Mouse (Mus musculus) megakaryocyte, adult 5-6 weeks (primary cell): Measurements from ENCODE around the gene Oat. TPM values are rescaled to one million over a fixed set of nuclear protein-coding genes. Genes with fewer than 3 reads are reported as not detected.
A peak's percentile ranks its signal among the peaks of the same experiment; 100 is the strongest.

Experiments
- ATAC-seq: 2 replicates; pipeline ENCODE4 v1.8.0; 2016; ENCODE audit warnings: mild to moderate bottlenecking, inconsistent platforms; ENCODE audit not compliant: poor library complexity, severe bottlenecking
- total RNA-seq, 2 experiments: library from RNA; stranded (forward) in 1 of 2; stranded (reverse) in 1 of 2; fragments of 153-499, 151-499 nt in 1 of 2; fragments of 221-1000, 200-1000 nt in 1 of 2; gene quantifications; 2 replicates each; pipeline versions ENCODE4 v1.2.3 to v1.2.4; 2015 to 2017

The Oat gene
- total RNA-seq, 2 experiments from 2014 or later = 62.0 to 66.0 TPM

DNA sequence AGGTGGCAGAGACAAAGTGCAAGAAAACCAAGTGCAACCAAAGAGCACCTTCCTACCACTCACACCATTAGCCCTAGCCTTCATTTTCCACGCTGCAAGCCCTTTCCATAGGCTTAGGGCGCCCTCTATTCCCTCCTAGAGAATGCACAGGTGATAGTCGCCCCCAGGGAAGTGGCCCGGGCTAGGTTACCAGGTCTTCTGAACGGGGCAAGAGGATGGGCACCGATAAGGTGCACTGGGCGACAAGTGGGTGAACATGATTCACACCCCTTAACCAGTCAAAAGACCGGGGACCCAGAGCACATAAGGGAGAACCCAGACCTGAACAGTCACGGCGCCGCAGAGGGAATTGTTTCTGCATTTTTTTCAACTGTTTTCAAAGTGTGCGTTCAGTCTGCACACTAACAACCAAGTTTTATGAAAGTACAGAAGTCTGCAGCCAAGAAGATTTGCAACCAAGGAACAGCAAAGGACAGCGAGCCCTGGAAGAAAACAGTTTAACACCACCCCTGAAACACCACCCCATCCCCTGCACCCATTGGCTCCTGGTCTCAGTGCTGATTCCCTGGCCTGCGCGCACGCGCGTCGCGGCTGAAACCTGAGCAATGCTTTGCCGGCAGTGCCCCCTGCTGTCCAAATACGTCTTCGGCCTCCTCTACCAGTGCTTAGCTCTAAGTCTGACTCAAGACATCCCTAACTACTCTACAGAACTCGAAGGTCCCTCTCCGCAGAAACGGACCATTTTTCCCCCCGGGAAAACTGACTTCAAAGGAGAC lies 24.7 kb downstream of the Oat start:
- peak; percentile 99 for ATAC-seq

DNA sequence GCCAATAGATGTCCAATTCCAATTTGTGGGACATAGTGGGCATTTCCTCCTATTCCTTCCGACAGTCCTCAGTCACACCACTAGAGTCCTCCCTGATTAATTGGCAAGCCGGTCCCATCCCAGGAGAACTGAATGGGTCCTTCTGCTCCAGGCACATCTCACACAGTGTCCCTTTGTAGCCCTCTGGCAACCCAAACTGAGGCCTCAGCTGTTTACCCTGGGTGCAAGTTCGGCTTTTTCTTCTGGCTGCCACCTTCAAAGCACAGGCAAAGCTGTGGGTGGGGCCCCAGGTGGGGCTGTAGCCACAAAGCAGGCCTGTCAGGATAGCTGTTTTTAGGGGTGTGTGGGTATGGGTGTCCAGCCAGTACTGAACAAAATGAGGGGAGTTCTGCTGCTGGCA lies 29.1 kb downstream of the Oat start:
- ATAC-seq = no peak

DNA sequence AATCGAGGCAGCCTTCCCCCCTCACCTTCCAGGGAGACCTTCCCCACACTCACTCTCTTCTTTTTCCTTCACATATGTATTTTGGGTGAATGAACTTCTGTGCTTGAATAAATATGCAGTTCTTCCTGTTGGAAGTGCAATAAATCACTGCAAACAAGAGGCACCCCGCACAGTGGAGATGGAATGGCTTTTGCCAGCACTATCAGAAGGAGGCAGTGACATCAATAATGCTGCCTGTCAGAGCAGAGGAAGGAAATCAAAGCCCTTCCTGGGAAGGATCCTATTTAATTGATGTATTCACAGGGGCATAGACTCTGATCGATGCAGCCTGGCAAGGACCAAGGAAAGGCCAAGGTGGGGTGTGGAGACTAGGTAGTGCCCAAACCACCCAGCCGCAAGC lies 33.8 kb downstream of the Oat start:
- no peak for ATAC-seq

DNA sequence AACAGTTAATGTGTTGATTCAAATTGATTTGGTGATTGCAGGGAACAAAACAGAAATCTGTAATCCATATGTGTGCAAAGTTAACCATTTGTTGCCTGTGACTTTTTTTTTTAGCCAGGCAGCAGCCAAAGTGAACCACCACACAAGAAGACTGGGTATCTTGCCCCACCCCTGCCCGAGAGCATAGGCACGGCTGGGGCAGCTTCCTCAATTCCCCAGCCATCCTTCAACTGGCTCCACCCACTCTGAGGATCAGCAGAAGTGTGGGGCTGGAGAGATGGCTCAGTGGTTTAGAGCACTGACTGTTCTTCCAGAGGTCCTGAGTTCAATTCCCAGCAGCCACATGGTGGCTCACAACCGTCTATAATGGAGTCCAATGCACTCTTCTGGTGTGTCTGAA lies 34.6 kb downstream of the Oat start:
- peak; percentile 90 for ATAC-seq

DNA sequence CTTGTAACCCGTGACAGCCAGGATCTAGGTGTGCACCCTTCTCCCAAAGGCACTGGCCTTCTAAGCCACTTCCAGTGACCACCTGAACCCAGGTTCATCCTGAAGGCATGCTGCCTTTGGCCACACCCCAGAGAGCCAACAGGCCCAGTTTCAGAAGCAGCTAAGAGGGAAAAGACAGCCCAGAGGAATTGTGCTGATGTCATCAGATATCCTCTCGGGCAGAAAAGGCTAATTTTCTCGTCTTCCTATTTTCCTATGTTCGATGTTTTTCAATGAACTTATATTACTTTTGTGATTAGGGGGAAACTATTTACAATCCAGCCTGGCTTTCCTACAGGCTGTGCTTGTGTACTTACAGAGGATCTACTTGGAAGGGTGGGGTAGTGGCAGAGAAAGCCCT lies 35.6 kb downstream of the Oat start:
- ATAC-seq = no peak

DNA sequence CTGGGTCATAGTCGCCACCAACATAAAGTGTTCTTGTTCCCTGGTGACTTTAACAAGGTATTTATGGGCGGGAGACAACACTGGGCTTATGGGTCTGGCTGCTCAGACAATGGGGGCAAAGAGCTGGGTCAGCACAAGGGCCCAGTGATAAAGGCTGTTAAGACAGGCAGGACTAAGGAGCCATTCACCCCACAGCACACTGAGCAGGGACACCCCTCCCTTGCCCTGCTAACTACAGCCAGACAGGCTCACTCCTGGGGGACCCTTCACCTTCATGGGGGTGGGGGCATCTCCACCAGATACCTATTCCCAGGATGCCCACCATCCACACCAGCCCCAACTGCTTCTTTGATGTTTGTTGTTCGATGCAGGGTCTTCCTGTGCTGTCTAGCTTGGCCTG lies 47.0 kb downstream of the Oat start:
- ATAC-seq = no peak

DNA sequence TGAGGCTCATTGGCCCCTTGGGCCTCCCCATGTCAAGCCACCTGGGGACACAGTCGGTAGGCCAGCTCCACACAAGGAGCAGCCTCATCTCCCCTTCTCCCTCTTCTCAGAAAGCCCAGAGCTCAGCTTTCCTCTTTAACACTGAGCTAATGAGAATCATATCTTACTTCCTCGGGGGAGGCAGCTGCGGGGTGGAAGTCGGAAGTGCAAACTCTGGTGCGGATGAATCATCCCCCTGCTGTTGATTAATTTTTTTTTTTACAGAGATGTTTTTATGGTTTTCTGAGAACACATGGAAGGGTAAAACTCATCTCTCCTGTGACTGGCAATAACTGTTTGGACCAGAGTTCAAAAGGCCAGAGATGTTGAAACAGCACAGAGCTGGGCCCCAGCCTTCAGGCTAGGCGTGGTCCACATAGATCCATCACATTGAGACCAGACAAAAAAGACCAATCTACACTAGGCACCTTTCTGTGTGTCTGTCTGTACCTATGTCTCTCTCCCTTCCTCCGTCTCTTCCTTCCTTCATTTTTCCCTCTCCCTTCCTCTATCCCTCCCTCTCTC lies 62.7 kb downstream of the Oat start:
- no peak for ATAC-seq

DNA sequence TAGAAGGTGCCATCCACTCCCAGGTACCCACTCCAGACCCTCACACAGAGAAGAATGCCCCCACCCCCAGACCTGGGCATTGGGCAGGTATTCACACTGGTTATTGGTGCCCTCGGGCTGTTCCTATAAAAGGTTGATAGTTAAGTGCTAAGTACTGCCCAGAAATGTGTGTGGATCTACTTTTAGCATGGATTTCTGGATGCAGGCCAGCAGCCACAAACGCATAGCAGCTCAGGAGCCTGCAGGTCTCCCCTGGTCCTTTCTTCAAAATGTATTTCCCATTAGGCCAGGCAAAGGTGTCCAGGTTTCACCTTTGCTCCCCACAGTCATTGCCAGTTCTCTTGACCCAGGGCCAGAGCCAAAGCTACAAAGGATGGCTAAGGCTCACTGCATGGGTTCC lies 67.1 kb downstream of the Oat start:
- no peak for ATAC-seq

Other genes with a start within 250 kb of the Oat start
- gene Nkx1-2, start 23.2 kb upstream of the Oat start, total RNA-seq (2015) = not detected in 2 replicates
- gene Nkx1-2, start 23.2 kb upstream of the Oat start, total RNA-seq (2017) = not detected in 2 replicates
- 5.1 and 6.9 TPM in 2 replicates for gene Lhpp, start 34.2 kb upstream of the Oat start, total RNA-seq (2015)
- 5.8 and 6.1 TPM in 2 replicates for gene Lhpp, start 34.2 kb upstream of the Oat start, total RNA-seq (2017)
- 21.7 and 26.3 TPM in 2 replicates for gene Fam53b, start 237.5 kb upstream of the Oat start, total RNA-seq (2015)
- gene Fam53b, start 237.5 kb upstream of the Oat start, total RNA-seq (2017) = 11.3 and 18.9 TPM in 2 replicates